Mouse (Mus musculus) right cerebral cortex, postnatal 10 days (tissue): Measurements from ENCODE around the gene Ick.
A peak's percentile ranks its signal among the peaks of the same experiment; 100 is the strongest.
"Not testable (repeated sequence)": the region's sequence is repeated elsewhere in the genome, so short reads cannot be mapped to it uniquely, and the experiment has no call there.

ENCODE experiments used
- DNase-seq, 2 experiments: peaks; one replicate each; pipeline ENCODE4 v3.0.0; 2021; ENCODE audit warnings: low spot score in 2 of 2

Gene Ick

GRCm38 (mm10) chr9:78108796-78109239 is at the start of gene Ick, which contains the start of gene Fbxo9:
Gene Ick, plus strand, starts transcription at chr9:78109192.
Gene Fbxo9, minus strand, starts transcription at chr9:78109065.
- peak; percentile 93 to 97 for DNase-seq

GRCm38 (mm10) chr9:78059525-78060120 is 49.4 kb upstream of the Ick start:
- DNase-seq = no peak

GRCm38 (mm10) chr9:78062392-78062791 is 46.6 kb upstream of the Ick start:
- no peak for DNase-seq

- no peak for DNase-seq
These were observed 44.9 kb upstream of the Ick start for GRCm38 (mm10) chr9:78064121-78064520.

- DNase-seq = no peak
These were observed 38.5 kb upstream of the Ick start for GRCm38 (mm10) chr9:78070496-78070895.

GRCm38 (mm10) chr9:78071626-78072025 is 37.4 kb upstream of the Ick start:
- no peak for DNase-seq

GRCm38 (mm10) chr9:78073291-78073690 is 35.7 kb upstream of the Ick start:
- DNase-seq = not testable (repeated sequence)

GRCm38 (mm10) chr9:78073713-78074340 is 35.2 kb upstream of the Ick start:
- DNase-seq = no peak

- DNase-seq = no peak
These were observed 33.7 kb upstream of the Ick start for GRCm38 (mm10) chr9:78075256-78075655.

GRCm38 (mm10) chr9:78078240-78078639 is 30.8 kb upstream of the Ick start:
- DNase-seq = no peak

- DNase-seq = no peak
These were observed 27.2 kb upstream of the Ick start for GRCm38 (mm10) chr9:78081835-78082234.

GRCm38 (mm10) chr9:78084341-78084740 is 24.7 kb upstream of the Ick start:
- DNase-seq = no peak

- no peak for DNase-seq
These were observed 23.2 kb upstream of the Ick start for GRCm38 (mm10) chr9:78085722-78086287.

- no peak for DNase-seq
These were observed 21.2 kb upstream of the Ick start for GRCm38 (mm10) chr9:78087751-78088150.

- no peak for DNase-seq
These were observed 20.5 kb upstream of the Ick start for GRCm38 (mm10) chr9:78088521-78088920.

GRCm38 (mm10) chr9:78088971-78089370 is 20.0 kb upstream of the Ick start:
- DNase-seq = no peak

GRCm38 (mm10) chr9:78089906-78090305 is 19.1 kb upstream of the Ick start:
- DNase-seq = no peak

- no peak for DNase-seq
These were observed 18.4 kb upstream of the Ick start for GRCm38 (mm10) chr9:78090596-78090995.

- DNase-seq = no peak
These were observed 13.3 kb upstream of the Ick start for GRCm38 (mm10) chr9:78095686-78096085.

- no peak for DNase-seq
These were observed 12.6 kb upstream of the Ick start for GRCm38 (mm10) chr9:78096376-78096775.

- DNase-seq = no peak
These were observed 8.0 kb upstream of the Ick start for GRCm38 (mm10) chr9:78100956-78101355.

GRCm38 (mm10) chr9:78101431-78101830 is 7.6 kb upstream of the Ick start:
- DNase-seq = no peak

GRCm38 (mm10) chr9:78103965-78104560 is 4.9 kb upstream of the Ick start:
- DNase-seq = no peak
